Mouse (Mus musculus) right cerebral cortex, adult 2 months (tissue): ENCODE data around the gene Pkdrej.

Experiments
- DNase-seq, 2 experiments: peaks; one replicate each; pipeline ENCODE4 v3.0.0; 2021 to 2022; ENCODE audit warnings: low spot score in 2 of 2

The Pkdrej gene

GRCm38 (mm10) chr15:85771306-85772121, 50.0 kb downstream of the Pkdrej start:
- no peak for DNase-seq

GRCm38 (mm10) chr15:85768991-85769390, 52.5 kb downstream of the Pkdrej start:
- DNase-seq = no peak

- DNase-seq = no peak
Measured at GRCm38 (mm10) chr15:85766677-85767076, 54.9 kb downstream of the Pkdrej start.

GRCm38 (mm10) chr15:85765022-85765421, 56.5 kb downstream of the Pkdrej start:
- no peak for DNase-seq
